Mouse (Mus musculus): Measurements from ENCODE around the gene Bcl2l10. TPM values are rescaled to one million over a fixed set of nuclear protein-coding genes. Genes with fewer than 3 reads are reported as not detected.

The Bcl2l10 gene
- polyA plus RNA-seq (2014; fragmentation: Illumina TruSeq; extraction: RNeasy Lipid Tissue Mini Kit (QIAGEN cat#74804); ENCODE audit: low read depth, low replicate concordance) = not detected

DNA sequence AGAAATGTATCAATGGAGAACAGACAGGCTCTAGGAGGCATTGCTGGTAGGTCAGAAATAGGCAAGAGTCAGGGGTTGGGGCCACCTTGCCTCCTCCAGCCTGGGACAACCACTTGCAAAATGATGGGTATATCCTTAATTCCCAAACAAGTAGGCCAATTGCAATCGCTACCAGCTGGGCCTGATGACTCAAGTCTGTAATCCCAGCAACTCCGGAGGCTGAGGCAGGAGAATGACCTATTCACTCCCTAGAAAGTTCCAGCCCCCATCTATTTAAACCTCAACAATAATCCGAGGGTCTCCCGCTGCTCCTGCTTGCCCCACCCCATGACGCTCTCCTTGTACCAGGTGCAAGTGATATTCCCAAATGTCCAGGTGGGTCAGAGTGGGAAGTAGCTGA, at the start of gene Bcl2l10:
Gene Bcl2l10 (plus strand): TSS at position 301 of the 400 bp plus-strand sequence.

GRCm38 (mm10) chr9:75306126-75306898, 41.2 kb upstream of the Bcl2l10 start, which contains the start of gene Gnb5:
Gnb5 (plus strand) TSS chr9:75306288.

Other genes with a start within 250 kb of the Bcl2l10 start
- 7.2 TPM for gene Myo5c, start 115.7 kb upstream of the Bcl2l10 start, polyA plus RNA-seq (2014; fragmentation: Illumina TruSeq; extraction: RNeasy Lipid Tissue Mini Kit (QIAGEN cat#74804); ENCODE audit: low read depth, low replicate concordance)
- gene Gnb5, start 41.5 kb upstream of the Bcl2l10 start, polyA plus RNA-seq (2014; fragmentation: Illumina TruSeq; extraction: RNeasy Lipid Tissue Mini Kit (QIAGEN cat#74804); ENCODE audit: low read depth, low replicate concordance) = 13.5 TPM
- 28.6 TPM for gene Mapk6, start 62.2 kb downstream of the Bcl2l10 start, polyA plus RNA-seq (2014; fragmentation: Illumina TruSeq; extraction: RNeasy Lipid Tissue Mini Kit (QIAGEN cat#74804); ENCODE audit: low read depth, low replicate concordance)
- gene Leo1, start 93.8 kb downstream of the Bcl2l10 start, polyA plus RNA-seq (2014; fragmentation: Illumina TruSeq; extraction: RNeasy Lipid Tissue Mini Kit (QIAGEN cat#74804); ENCODE audit: low read depth, low replicate concordance) = 29.6 TPM
- 77.8 TPM for gene Tmod3, start 211.9 kb downstream of the Bcl2l10 start, polyA plus RNA-seq (2014; fragmentation: Illumina TruSeq; extraction: RNeasy Lipid Tissue Mini Kit (QIAGEN cat#74804); ENCODE audit: low read depth, low replicate concordance)

All from kidney, adult 10 weeks (tissue).